Mouse (Mus musculus): ENCODE data around the gene Gm5155. TPM values are rescaled to one million over a fixed set of nuclear protein-coding genes. Genes with fewer than 3 reads are reported as not detected.

The Gm5155 gene
- total and polyA plus RNA-seq, 3 experiments: not detected

DNA sequence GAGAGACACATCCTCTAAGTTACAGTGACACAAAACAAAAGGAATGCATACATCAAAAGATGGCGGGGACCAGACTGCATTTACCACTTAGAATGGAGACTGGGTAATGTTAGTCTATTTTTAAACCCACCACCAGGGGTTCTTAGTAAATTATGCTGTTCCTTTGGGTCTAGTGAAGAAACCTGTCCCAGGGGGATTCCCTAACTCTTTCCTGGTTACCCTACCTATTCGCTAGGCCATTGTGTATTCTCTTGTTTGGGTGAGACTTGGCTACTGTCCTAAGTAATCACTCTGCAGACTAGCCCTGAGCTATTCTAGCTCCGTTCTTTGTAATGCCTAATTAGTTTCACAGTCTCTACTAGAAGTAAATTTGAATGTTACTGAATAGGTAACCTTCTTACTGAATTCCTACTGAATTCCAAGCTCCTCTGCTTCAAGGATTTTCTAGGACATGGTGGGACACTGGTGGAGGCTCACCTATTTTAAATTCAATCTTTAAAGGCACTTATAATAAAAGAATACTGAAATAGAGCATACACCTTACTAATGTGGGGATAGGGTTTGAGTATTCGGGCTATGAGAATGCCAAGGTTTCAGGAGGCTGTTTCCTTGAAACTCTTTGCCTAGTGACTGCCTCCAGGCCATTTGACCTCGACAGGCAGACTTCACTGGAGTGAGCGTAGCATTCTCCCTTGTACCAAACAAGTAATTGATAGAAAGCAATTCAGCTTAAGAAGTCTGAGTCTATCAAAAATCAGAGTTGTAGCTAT is 31.8 kb downstream of the Gm5155 start:
- Histone ChIP-seq H3K9ac (ENCODE audit: insufficient read depth, low read depth) (no peak overlapping the region), H3K9me3 (replicated peaks; ENCODE audit: low read length) (no peaks in the 10 kb centered on the region), H3K4me1 (ENCODE audit: control insufficient read depth in 1 of 2, insufficient read depth in 2 of 2) (no peaks in the 10 kb centered on the region), H3K4me2 (ENCODE audit: insufficient read depth, low read depth, poor library complexity, severe bottlenecking) (no peak overlapping the region), H3K36me3 (replicated peaks in 1 of 2; ENCODE audit: control insufficient read depth in 1 of 2, insufficient read depth in 1 of 2, low read length in 1 of 2) (no peaks in the 10 kb centered on the region), H3K79me2 (replicated peaks; ENCODE audit: control insufficient read depth, extremely low read depth, insufficient read depth, poor library complexity, severe bottlenecking) (no peaks in the 10 kb centered on the region), H3K27me3 (replicated peaks) (peaks cover 3% of the 10 kb centered on the region), H3K4me3 (replicated peaks in 1 of 3; ENCODE audit: low read depth in 2 of 3, low read length in 2 of 3, poor library complexity in 1 of 3) (no peak overlapping the region), H3K27ac (ENCODE audit: insufficient read depth, low read depth) (no peak overlapping the region)
- in situ Hi-C loops (cut with MboI; ENCODE audit: low pct_ligation_motif_present, low pct_unique_long_range_greater_than_20kb, low sequenced_read_pairs) (no loop called here), dilution Hi-C loops (cut with MboI; ENCODE audit: extremely low pct_ligation_motif_present, extremely low pct_unique_long_range_greater_than_20kb, low sequenced_read_pairs) (no loop called here)
- no peak for DNase-seq (ENCODE audit: extremely low read depth)
- no peak for TF ChIP-seq MYC (IDR thresholded peaks at IDR 0.05; ENCODE audit: low read depth, low read length)
- no peak for TF ChIP-seq UBTF (IDR thresholded peaks at IDR 0.05; ENCODE audit: low read depth, low read length)
- TF ChIP-seq TCF12 (IDR thresholded peaks at IDR 0.05; ENCODE audit: low read depth, low read length): no peak
- no peak for TF ChIP-seq RAD21 (IDR thresholded peaks at IDR 0.05; ENCODE audit: low read depth, low read length)

Other genes starting within 250 kb of the Gm5155 start
- gene Ceacam5, start 158.5 kb upstream of the Gm5155 start, total RNA-seq (2012; rRNA removed): not detected in 2 replicates
- gene Ceacam5, start 158.5 kb upstream of the Gm5155 start, total RNA-seq (2014; rRNA removed): not detected in 2 replicates
- gene Ceacam5, start 158.5 kb upstream of the Gm5155 start, polyA plus RNA-seq (2012; ENCODE audit: insufficient read length, low read depth): not detected in 2 replicates
- not detected in 2 replicates for gene Ceacam14, start 59.1 kb upstream of the Gm5155 start, total RNA-seq (2012; rRNA removed)
- not detected in 2 replicates for gene Ceacam14, start 59.1 kb upstream of the Gm5155 start, total RNA-seq (2014; rRNA removed)
- gene Ceacam14, start 59.1 kb upstream of the Gm5155 start, polyA plus RNA-seq (2012; ENCODE audit: insufficient read length, low read depth): not detected in 2 replicates
- not detected in 2 replicates for gene Ceacam11, start 100.4 kb downstream of the Gm5155 start, total RNA-seq (2012; rRNA removed)
- gene Ceacam11, start 100.4 kb downstream of the Gm5155 start, total RNA-seq (2014; rRNA removed): not detected in 2 replicates
- not detected in 2 replicates for gene Ceacam11, start 100.4 kb downstream of the Gm5155 start, polyA plus RNA-seq (2012; ENCODE audit: insufficient read length, low read depth)
- not detected in 2 replicates for gene Ceacam13, start 138.1 kb downstream of the Gm5155 start, total RNA-seq (2012; rRNA removed)
- not detected in 2 replicates for gene Ceacam13, start 138.1 kb downstream of the Gm5155 start, total RNA-seq (2014; rRNA removed)
- not detected in 2 replicates for gene Ceacam13, start 138.1 kb downstream of the Gm5155 start, polyA plus RNA-seq (2012; ENCODE audit: insufficient read length, low read depth)
- not detected in 2 replicates for gene Ceacam12, start 194.2 kb downstream of the Gm5155 start, total RNA-seq (2012; rRNA removed)
- gene Ceacam12, start 194.2 kb downstream of the Gm5155 start, total RNA-seq (2014; rRNA removed): not detected in 2 replicates
- gene Ceacam12, start 194.2 kb downstream of the Gm5155 start, polyA plus RNA-seq (2012; ENCODE audit: insufficient read length, low read depth): not detected in 2 replicates

Measured in CH12.LX (cell line).